In genomic region chr15:95216640-95217365, GRCm38 (mm10) we compare ENCODE assay signal across 12 mouse cellular contexts.
DNase-seq lines count a peak whose midpoint lies in the region; ATAC-seq and TF ChIP-seq lines count a peak whose summit lies in the region.
"Had no signal": no experiment of that assay in that cellular context is flagged by ENCODE, and none has a peak within 500 bp of the region (broad histone marks: within the 10 kb centered on the region; RNA-seq: fewer than 3 reads in every experiment).

No protein-coding gene starts in this region.

- no peaks in the 10 kb centered on the region for H3K9me3 ChIP-seq in embryonic facial prominence, embryonic 12.5 days

- no peaks in the 10 kb centered on the region for H3K27me3 ChIP-seq in embryonic facial prominence, embryonic 12.5 days

- TF ChIP-seq POLR2A in brain, embryonic 14.5 days (IDR thresholded peaks at IDR 0.05; ENCODE audit: borderline replicate concordance, extremely low read depth, insufficient read depth, insufficient read length, poor library complexity, severe bottlenecking) = no peak

- peak; percentile 35; the same call in 1 of the 2 replicates for ATAC-seq in embryonic facial prominence, embryonic 12.5 days (ENCODE audit: insufficient number of reproducible peaks, insufficient read depth, low FRiP score, low TSS enrichment)

- TF ChIP-seq CTCF in brain, embryonic 14.5 days (IDR thresholded peaks at IDR 0.05; ENCODE audit: borderline replicate concordance, extremely low read depth, insufficient read depth, insufficient read length) = no peak
- no peak for TF ChIP-seq CTCF in layer of hippocampus, adult 2 months (conservative IDR thresholded peaks at IDR 0.05)

- H3K36me3 ChIP-seq in embryonic facial prominence, embryonic 12.5 days = no peaks in the 10 kb centered on the region

- WGBS in embryonic facial prominence, embryonic 12.5 days = 48% methylated on average over 12 of the region's 12 CpGs

- peak; percentile 20 for DNase-seq in embryo, embryonic 11 days
- no peak for DNase-seq in embryo, embryonic 9.5 days (ENCODE audit: extremely low spot score)
- peak; percentile 92 for DNase-seq in brain, embryonic 14.5 days (ENCODE audit: low read depth)
- peak; percentile 68 to 74 for DNase-seq in layer of hippocampus, adult 2 months (ENCODE audit: low spot score in 2 of 2)
- DNase-seq in gastrocnemius, postnatal 4 days (ENCODE audit: low spot score in 2 of 2) = no peak
- DNase-seq in frontal cortex, adult 2 months (ENCODE audit: extremely low spot score in 1 of 2, low spot score in 1 of 2) = no peak
- no peak for DNase-seq in urinary bladder, postnatal 10 days (ENCODE audit: low spot score)
- DNase-seq: gastrocnemius, postnatal 36 days; kidney, adult 9 months; spleen, adult 18-20 months; thymus, adult 18-20 months had no signal

- no peak overlapping the region for H3K4me3 ChIP-seq in embryonic facial prominence, embryonic 12.5 days
- H3K4me3 ChIP-seq in layer of hippocampus, adult 2 months = no peak overlapping the region

- no peak overlapping the region for H3K4me2 ChIP-seq in embryonic facial prominence, embryonic 12.5 days (replicated peaks)

- peak overlapping the region; percentile 5; the same call in 1 of the 2 replicates for H3K27ac ChIP-seq in embryonic facial prominence, embryonic 12.5 days
- H3K27ac ChIP-seq in layer of hippocampus, adult 2 months = peak overlapping the region; percentile 61

- no peak overlapping the region for H3K9ac ChIP-seq in embryonic facial prominence, embryonic 12.5 days

- peaks cover 13% of the 10 kb centered on the region for H3K4me1 ChIP-seq in embryonic facial prominence, embryonic 12.5 days

Comparison
In these comparisons a context has a peak if more than half of its experiments do, and no peak if none do; other contexts are left out.
1. DNase-seq: peak in embryo, embryonic 11 days (single experiment), brain, embryonic 14.5 days (single experiment) and layer of hippocampus, adult 2 months (2 of 2); none in embryo, embryonic 9.5 days (single experiment), gastrocnemius, postnatal 4 days (0 of 2), frontal cortex, adult 2 months (0 of 2) and urinary bladder, postnatal 10 days (single experiment).